Mouse (Mus musculus) CD4-positive, CD25-positive, alpha-beta regulatory T cell, adult 2 months (primary cell): ENCODE measurements around the gene Usp11.

Experiments
- DNase-seq: peaks from one replicate; pipeline ENCODE4 v3.0.0-alpha.2; 2012; ENCODE audit warnings: low read depth, low spot score

Usp11 gene

DNA sequence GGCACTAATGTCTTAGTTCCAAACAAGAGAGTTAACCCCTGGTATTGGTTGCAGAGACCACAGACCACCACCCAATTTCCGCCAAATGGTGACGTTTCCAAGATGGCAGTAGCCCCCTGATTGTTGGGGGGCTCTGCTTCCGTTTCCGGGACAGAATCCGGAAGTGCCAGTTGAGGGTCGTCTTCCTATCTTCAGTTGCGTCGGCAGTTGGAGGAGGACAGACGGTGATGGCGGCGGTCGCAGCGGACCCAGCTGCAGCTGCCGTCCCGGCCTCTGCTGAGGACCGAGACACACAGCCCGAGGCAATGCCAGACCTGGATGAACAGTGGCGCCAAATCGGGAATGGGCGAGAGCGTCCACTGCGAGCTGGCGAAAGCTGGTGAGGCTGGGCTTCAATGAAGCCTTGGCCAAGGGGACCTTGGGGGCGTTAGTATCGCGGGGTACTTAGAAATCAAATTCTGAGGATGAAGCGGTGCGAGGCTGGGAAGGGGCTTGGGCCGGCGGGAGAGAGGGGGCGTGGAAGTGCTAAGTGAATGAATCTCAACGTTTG, at the start of gene Usp11:
Gene Usp11 (plus strand): TSS at position 166 of the 550 bp plus-strand sequence.
- peak; percentile 28 for DNase-seq

DNA sequence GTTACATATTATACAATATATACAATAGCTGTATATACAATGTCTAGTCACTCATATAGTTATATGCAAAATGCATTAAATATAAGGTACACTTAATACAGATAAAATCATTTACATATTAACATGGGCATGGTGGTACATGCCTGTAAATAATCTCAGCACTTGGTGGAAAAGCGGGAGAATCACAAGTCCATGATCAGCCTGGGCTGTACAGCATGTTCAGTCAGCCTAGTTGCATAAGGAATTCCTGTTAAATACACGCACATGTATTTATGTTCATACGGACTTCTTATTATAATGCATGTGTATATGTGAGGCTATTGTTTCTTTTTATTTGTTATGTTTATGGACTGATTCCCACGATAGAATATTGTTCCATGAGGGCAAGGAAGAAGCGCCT, 46.1 kb upstream of the Usp11 start:
- DNase-seq, result no peak

DNA sequence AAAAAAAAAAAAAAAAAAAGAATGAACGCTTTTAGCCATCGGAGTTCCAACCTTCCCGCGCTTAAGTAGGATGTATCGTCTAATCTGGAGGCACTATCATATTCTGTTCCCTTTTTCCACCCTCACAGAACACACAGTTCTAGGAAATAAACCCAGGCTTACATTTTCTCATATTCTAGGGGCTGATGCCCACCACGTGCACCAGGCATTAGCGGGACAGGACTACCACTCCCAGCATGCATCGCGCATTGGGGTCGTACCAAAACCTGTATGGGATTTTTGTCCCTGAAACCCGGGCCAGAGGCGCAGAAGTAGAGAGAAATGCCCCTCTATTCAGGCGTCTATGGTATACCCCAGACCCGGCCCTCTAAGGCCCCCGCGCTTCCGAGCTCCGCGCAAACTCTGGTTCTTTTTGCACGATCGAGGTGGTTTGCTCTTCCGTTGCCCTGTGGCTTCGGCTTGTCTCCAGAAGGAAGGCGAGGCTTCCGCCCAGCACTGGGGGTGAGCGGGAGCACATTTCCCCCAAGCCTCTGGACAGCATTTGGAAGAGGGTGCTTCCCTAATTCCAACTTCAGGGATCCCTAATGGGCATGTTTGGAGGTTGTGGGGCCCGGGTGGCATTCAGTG, 45.6 kb upstream of the Usp11 start, which contains the start of gene Uba1:
Gene Uba1 (plus strand): TSS at position 301 of the 627 bp plus-strand sequence.
- peak; percentile 87 for DNase-seq

DNA sequence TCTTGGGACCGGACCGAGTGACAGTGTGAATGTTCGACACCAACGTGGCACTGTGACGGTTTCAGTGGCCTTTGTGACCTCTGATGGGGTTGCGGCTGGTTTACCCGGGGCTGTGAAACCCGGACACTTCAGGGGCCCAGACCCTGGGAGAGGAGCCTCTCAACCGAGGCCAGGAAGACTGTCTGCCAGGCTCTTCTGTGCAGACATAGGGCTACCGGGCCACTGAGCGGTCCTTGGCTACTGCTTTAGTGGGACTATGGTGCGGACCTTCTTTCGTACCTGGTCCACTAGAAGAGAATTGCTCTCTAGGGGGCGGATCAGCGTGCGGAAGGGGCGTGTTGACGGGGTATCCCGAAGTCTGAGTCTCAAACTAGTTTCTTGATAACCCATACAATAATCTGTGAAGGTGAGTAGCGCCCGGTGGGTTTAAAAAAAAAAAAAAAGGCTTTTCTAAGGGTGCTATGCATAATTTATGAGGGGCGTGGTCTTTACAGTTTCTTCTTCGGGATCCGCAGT, 44.8 kb upstream of the Usp11 start:
- peak; percentile 43 for DNase-seq

DNA sequence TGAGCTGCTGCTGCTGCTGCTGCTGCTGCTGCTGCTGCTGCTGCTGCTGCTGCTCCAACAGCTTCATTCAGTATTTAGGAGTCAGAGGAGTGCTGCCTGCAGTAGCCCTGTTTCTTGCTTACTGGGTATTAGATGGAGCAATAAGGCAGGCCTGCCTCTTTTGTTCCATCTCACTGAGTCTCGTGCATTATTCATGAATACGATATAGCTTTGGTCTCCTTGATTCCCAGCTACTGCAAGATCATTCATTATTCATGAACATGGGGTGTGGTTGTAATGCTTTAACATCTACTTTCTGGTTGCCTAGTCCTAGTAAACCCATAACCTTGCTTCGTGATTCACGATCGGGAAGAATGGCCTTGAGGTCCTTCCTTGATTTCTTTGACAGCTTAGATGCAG, 41.4 kb upstream of the Usp11 start:
- DNase-seq, result no peak

DNA sequence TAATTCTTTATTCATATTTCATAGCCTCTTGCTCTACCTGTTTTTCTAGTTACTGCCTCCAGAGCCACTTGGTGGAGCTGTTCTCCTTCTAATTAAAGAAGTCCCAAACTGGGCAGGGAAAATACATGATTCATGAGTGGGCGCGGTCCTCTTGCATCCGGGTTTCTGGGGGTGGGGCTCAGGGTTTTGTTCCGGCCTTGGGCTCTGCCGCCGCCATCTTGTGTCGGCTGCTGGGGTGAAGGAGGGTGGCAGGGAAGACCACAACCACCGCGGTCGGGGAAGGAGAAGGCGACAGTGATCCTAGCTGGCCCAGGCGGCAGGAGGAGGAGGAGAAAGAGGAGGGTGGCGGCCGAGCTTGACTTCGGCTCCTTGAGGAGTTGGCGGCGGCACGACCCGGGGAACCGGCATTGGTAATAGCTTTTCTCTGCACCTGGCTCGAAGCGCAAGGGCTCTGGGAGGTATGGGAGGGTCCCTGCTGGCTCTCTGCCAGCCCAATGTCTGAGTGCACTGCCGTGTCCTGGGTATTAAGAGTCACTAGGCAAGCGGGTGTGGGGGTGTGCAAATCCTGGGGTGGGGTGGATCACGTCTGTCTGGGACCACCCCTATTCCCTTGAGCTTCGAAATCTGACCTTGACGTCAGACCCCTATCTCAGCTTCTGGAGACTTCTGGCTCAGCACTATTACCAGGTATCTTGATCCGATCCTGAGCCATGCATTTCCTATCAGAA, 40.8 kb upstream of the Usp11 start:
- peak; percentile 92 for DNase-seq

DNA sequence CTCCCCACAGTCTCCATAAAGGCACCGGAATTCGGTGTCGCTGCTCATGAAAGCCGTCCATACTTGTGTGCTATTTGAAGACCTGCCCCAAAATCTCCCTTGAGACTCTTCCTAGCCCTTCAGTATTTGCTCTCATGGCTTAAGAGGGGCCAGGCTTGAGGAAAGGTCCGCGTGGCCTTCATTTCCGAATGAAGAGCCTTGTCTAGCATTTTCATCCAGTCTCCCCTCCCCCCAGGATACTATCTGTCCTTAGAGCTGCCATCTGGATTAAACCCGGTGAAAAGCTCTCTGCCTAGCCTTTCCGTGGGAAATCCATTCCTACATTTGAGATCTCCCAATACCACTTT, 40.3 kb upstream of the Usp11 start:
- DNase-seq, result no peak

DNA sequence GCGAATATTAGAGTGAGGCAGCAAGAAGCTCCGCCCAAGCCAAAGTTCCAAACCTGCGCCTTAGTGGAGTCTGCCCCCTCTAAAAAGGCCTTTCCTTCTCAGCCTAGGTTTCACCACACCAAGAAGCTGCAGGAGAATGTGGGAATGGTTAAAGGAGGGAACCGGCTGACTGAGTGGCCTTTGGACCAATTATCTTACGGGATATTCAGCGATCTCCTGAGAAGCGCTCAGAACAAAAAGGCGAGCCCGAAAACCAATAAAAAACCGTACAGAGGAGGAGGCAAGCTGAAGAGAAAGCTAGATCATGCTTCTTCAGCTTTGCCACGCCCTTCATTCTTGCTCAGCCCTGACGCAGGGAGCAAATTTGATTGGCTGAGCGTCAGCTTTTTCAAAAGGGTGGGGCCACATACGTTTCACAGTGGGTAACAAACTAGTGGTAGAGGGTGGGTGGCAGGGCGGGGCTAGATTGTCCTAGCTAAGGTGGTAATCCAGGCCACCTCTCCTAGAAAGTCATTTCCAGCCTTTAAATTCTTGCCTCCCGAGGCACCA, 16.1 kb upstream of the Usp11 start, which contains the start of gene Cdk16:
Gene Cdk16 (plus strand): TSS at position 436 of the 549 bp plus-strand sequence.
- DNase-seq, result peak; percentile 93

DNA sequence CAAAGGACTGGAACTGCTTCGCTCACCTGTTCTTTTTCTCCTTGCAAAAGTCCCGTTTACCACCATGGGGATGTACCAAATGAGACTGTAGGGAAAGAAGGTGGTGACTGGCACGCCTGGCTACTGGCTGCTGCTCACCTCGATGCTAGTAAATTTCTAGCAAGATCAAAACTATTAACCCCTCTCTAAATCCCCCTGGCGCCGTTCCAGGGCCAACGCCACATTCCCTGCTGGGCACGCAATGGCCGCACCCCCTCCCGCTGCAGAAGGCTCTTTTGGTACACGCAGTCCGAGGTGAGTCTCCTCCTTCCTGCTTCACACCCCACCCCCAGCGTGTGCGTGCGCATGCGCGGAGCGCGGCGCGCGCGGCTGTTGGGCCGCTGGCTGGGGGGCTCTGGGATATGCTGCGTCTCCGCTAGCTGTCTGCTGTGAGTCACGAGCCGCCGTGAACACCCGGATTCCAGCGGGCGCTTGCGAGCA, 15.6 kb upstream of the Usp11 start:
- peak; percentile 88 for DNase-seq

DNA sequence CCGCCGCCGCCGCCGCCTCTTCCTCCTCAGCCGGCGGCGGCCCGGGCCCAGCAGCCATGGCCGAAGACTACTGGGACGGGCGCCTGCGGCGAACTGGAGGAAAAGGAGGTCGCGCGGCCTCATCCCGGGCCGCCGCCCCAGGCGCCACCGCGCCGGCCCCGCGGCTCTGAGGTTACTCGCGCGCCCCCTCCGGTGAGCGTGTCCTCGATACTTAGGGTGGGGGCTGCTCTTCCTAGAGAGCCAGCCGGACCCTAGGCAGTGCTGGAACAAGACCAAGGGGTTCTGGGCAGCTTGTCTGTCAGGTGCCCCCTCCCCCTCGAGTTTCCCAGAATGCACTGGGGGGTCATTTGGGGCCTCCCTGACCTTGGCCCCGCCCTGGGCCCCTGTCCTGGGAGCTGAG, 15.1 kb upstream of the Usp11 start:
- peak; percentile 73 for DNase-seq

DNA sequence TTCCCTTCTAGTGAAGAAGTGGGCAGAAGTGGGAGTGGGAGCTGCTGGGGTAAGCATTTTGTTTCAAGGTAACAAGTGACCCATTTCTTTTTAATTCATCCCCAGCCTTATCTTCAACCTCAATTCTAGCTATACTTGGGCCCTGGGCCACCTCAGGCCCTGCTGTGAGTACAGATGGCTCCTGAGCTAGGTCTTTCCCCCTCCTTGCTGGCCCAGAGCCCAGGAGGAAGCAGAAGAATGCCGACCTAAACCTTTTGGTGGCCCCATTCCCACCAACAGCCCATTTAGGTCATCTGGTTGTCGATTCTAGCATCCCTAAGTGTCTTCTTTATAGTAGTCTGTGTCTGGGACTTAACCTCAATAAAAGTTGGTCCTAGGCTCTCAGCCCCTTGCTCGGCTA, 12.1 kb upstream of the Usp11 start:
- DNase-seq, result no peak

DNA sequence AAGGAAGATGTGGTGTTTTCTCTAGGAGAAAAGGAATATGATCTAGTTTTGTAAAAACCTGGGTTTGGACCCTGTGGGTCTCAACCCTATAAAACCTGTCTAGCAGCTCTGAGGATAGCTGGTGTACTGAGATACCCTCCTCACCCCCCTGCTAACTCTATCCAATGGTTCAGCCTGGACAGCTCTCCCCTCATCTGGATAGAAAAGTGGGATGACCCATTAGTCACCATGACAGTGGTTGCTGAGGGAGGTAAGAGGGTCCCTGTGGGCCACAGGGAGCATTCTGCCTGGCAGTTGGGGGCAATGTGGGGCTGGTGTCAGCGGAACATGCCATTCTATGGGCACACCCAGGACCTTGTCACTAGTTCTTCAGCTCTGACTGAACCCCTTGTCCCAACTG, 11.1 kb upstream of the Usp11 start:
- no peak for DNase-seq

DNA sequence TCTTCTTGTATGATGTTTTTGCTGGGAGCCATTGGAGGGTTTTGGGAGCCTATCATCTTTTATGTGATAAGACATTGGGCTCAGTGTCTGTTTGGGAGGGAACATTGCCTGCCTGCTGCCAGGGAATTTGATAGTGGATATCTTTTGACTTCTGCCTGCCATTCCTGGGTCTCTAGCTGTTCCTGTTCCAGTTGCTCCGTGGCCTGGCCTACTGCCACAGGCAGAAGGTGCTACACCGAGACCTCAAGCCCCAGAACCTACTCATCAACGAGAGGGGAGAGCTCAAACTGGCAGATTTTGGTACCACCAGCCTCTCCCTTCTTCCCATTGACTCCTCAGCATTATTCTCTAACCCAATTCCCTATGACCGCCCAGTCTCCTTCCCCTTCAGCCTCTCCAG, 7.9 kb upstream of the Usp11 start:
- DNase-seq, result no peak

DNA sequence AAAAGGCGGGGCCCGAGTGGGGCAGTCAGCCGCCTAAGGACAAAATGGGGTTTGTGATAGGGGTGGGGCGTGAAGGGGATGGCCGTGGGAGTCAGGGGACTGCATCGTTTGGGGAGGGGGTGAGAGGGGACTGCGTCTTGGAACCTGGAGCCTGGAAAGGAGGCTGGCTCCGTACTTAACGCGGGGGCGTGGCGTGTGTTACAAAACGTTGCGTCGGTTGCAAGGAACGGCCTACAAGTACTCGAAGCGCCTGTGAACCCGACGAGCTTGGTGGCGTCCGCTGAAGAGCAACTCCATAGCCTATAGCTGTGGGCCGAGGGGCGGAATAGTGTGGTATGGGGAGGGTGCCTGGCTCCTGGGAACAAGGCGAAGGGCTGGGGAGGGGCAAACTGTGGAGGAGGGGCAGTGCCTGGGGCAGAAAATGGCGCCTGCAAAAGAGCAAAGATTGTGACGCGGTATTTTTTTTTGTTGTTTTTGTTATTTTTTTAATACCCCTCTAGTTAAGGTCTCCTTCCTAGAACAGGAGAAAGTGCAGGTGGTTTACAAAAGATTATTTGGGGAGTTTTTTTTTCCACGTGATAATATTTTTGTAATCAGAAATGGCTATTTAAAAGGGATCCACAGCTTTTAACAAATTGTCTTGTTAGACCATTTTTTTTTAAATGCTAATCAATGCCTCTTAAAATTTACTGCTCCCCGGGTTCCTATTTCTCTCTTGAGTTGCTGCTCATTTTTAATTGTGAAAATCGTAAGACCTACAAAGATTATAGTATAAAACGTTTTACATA, 783 bp downstream of the Usp11 start:
- peak; percentile 84 for DNase-seq

DNA sequence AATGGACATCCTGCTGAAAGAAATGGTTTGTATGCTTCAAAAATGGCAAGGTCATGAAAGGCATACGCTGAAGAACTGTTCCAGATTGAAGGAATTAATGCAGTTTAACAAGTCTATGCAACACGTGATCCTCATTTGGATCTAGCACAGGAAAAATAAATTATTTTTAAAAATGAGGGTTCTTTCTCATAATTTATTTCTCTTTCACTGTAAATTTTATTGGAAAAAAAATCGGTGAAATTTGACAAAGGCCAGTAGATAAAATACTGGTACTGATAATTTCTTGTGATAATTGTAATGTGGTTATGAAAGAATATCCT, 1.3 kb downstream of the Usp11 start:
- DNase-seq, result no peak

DNA sequence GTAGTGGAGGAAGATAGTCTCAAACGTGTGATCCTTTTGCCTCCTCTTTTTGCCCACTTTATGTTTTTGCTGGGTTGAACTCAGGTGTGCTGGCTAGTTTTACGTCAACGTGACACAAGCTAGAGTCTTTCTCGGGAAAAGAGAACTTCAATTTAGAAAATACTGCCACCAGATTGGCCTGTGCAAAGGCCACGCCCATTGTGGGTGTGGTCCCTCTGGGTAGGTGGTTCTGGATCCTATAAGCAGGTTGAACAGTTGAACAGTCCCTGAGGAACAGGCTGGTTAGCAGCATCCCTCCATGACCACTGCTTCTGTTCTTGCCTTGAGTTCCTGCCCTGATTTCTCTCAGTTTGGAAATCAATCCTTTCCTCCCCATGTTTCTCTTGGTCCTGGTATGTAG, 25.0 kb downstream of the Usp11 start:
- no peak for DNase-seq

DNA sequence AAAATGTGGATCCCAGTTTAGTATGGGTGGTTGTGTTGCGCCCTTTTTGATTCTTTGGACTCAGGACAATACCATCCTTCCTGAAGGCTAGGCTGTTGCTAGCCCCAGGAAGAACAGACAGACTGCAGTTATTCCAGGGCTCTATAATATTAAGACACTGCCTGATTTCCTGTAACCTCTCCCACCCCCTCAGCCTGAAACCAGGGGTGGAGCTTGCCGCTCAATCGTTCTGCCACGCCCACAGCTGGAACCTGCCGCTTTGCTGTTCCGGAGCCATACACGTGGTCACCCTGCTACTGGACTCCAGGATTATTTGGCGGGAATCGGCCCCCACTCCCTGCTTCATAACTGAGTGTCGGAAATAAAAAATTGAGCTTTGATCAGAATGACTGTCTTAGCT, 26.3 kb downstream of the Usp11 start:
- peak; percentile 13 for DNase-seq

DNA sequence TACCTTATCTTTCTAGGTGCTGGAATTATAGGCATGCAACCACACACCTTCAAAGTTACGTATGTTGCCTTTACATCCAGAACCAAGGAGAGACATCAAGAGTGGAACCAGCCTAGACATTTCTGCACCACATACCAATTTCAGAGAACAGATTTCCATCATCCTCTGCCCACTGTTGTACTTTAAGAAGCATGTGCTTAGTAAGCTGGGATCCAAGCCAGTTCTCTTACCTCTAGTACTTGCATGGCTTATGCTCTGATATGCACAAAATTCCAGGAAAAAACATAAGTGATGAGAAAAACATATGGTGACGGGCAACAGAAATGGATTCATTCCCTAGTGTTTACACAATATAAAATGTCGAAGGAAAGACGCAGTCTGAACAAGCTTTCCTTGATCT, 32.8 kb downstream of the Usp11 start:
- no peak for DNase-seq

DNA sequence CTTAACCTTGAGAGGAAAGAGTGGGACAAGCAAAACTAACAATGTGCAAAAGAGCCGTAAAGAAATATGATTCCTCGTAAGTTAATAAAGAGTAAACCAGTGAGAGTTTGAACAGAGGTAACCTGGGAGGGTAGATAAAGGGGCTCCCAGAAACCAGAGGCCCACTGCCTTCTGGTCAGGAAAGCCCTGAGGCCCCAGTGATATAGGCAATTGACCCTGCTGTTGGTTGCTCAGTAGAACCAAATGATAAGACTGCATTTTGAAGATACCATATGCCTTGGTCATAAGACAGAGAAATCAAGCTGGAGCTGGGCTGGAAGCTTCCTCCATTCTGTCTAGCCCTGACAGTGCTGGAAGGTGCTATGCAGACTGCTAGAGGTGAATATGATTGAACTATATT, 45.1 kb downstream of the Usp11 start:
- DNase-seq, result no peak

DNA sequence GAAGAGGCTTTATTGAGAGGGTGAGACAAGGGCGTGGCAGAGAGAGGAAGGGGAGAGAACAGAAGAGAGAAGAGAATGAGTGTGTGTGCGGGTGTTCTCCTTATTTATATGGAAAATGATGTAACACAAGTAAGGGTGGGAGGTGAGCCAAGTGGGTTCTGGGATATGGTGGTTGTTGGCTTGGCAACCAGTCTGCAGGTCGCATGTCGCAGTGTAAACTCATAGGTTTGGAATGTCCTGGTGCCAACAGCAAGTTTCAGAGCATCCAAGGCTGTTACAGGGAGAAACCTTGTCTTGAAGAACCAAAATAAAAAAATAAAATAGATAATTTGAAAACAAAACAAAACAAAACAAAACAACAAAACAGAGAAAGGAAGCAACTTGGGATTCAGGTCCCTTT, 57.5 kb downstream of the Usp11 start:
- DNase-seq, result no peak
